Mouse (Mus musculus): ENCODE data around the gene Gm8909. TPM values are rescaled to one million over a fixed set of nuclear protein-coding genes. Genes with fewer than 3 reads are reported as not detected.

Gene Gm8909
- total RNA-seq, 2 experiments from 2014 or later, result not detected

Other genes starting within 250 kb of the Gm8909 start
- 10 to 100 TPM; 65.7 to 71.6 TPM for gene Abcf1, start 198.8 kb downstream of the Gm8909 start, total RNA-seq (2021)
- 10 to 100 TPM; 21.7 to 28.5 TPM for gene Gnl1, start 188.7 kb downstream of the Gm8909 start, total RNA-seq (2021)
- 1 to 10 TPM; 5.1 to 9.3 TPM for gene Prr3, start 188.3 kb downstream of the Gm8909 start, total RNA-seq (2021)
- under 1 TPM; 0.45 to 0.84 TPM for gene H2-T24, start 148.0 kb downstream of the Gm8909 start, total RNA-seq (2021)
- 1 to 10 TPM; 5.2 to 6.7 TPM for gene H2-T23, start 135.7 kb downstream of the Gm8909 start, total RNA-seq (2021)
- 1 to 10 TPM; 8.1 to 8.8 TPM for gene H2-T22, start 125.8 kb downstream of the Gm8909 start, total RNA-seq (2021)
- under 1 TPM in 1 of 2 experiments, not detected in 1; 0.16 TPM for gene Gm6034, start 125.6 kb downstream of the Gm8909 start, total RNA-seq (2021)
- 1 to 10 TPM; 1.6 to 2.0 TPM for gene Gm11127, start 110.2 kb downstream of the Gm8909 start, total RNA-seq (2021)
- gene Gm19684, start 46.9 kb downstream of the Gm8909 start, total RNA-seq (2021), result not detected
- not detected for gene Gm7030, start 39.1 kb downstream of the Gm8909 start, total RNA-seq (2021)
- gene H2-T3, start 21.8 kb upstream of the Gm8909 start, total RNA-seq (2021), result not detected
- 10 to 100 TPM; 26.3 to 28.5 TPM for gene Rpp21, start 89.5 kb upstream of the Gm8909 start, total RNA-seq (2021)
- gene Trim39, start 103.7 kb upstream of the Gm8909 start, total RNA-seq (2021), result 1 to 10 TPM; 4.8 to 7.0 TPM
- not detected for gene H2-M10.2, start 118.0 kb upstream of the Gm8909 start, total RNA-seq (2021)
- gene H2-M10.1, start 157.6 kb upstream of the Gm8909 start, total RNA-seq (2021), result not detected
- not detected for gene H2-M10.3, start 199.9 kb upstream of the Gm8909 start, total RNA-seq (2021)